Mouse (Mus musculus): ENCODE measurements around the gene Chd2. TPM values are rescaled to one million over a fixed set of nuclear protein-coding genes. Genes with fewer than 3 reads are reported as not detected.

Chd2 gene
- total RNA-seq, 2 experiments from 2014 or later, result 40.7 to 48.4 TPM

- peak; percentile 74 for DNase-seq
- no peak for TF ChIP-seq CTCF (IDR thresholded peaks at IDR 0.05)
- Histone ChIP-seq H3K4me3 (no peak overlapping the region), H3K27ac (peak overlapping the region; percentile 67)
- intact Hi-C loops (cut with DNase I), result loop anchor here (2.0 kb wide), 3 partner anchors 45 to 1021 kb away; no protein-coding TSS in a partner anchor
These were observed 120.2 kb downstream of the Chd2 start for GRCm38 (mm10) chr7:73421278-73422015.

DNA sequence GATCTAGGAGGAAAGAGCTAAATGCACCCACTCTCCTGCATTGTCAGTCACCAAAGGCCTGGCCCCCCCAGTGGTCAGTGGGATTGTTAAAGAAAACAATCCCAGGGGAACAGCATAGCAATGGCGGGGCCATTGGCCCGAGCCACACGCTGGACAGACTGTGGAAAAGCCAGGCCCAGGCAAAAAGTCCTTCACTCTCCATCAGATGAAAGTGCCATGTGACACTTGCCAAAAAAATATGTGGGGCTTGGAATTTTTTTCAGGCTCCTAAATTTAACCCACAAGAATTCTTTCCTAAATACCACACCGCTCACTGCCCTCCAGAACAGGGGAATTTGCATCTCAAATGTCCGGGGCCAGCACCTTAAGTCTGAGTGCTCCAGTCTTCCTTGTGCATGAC lies 120.8 kb downstream of the Chd2 start:
- no peak for DNase-seq
- intact Hi-C loops (cut with DNase I), result no loop called here
- Histone ChIP-seq H3K27ac (peak overlapping the region; percentile 67), H3K4me3 (no peak overlapping the region)
- TF ChIP-seq CTCF (IDR thresholded peaks at IDR 0.05), result no peak

DNA sequence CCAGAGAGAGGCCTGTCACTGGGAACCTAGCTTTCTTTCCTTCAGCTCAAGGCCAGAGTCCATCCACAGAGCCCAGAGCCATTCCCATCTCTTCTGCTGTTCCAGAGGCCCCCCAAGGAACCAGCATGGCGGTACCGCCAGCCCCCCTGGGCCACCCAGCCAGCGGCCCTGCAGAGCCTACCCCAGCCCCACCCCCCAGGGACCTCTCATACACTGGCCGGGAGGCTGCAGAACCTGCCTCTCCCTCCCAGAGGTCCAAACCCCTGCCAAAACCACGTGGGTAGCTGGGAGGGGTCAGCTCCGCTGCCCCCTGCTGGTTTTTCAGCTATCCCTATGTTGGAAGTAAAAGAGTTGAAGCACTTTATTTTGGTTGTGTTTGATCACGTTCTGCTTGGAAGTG lies 122.3 kb downstream of the Chd2 start:
- DNase-seq, result peak; percentile 69
- 0 out of 2 replicates have a peak, but pooled peaks have one; percentile 18 for TF ChIP-seq CTCF (IDR thresholded peaks at IDR 0.05)
- H3K4me3 ChIP-seq, result no peak overlapping the region
- peak overlapping the region; percentile 53 for H3K27ac ChIP-seq
- intact Hi-C loops (cut with DNase I), result loop anchor here (10.0 kb wide), 1 partner anchor 395 kb away; no protein-coding TSS in a partner anchor

DNA sequence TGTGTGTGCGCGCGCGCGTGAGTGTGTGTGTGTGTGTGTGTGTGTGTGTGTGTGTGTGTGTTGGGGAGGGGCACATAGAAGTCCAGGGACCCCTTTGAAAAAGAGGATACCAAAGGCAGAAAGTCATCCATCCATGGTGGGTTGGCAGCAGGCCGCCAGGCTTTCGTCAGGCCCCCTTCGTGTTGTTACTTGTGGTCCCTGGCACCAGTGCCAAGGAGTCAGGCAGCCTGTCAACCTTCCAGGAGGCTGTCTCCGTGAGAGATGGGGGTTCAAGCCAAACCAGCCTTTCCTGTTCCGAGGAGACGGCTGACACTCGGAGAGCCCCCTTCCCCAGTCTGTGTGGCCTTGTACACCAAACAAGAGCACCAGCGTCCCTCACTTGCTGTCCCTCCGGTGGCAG lies 127.4 kb downstream of the Chd2 start:
- no peak for TF ChIP-seq CTCF (IDR thresholded peaks at IDR 0.05)
- intact Hi-C loops (cut with DNase I), result loop anchor here (10.0 kb wide), 1 partner anchor 389 kb away; no protein-coding TSS in a partner anchor
- peak overlapping the region; percentile 59 for H3K27ac ChIP-seq
- DNase-seq, result peak; percentile 35
- no peak overlapping the region for H3K4me3 ChIP-seq

GRCm38 (mm10) chr7:73412419-73412818 lies 129.2 kb downstream of the Chd2 start:
- peak; percentile 71 for DNase-seq
- peak overlapping the region; percentile 27 for H3K4me3 ChIP-seq
- H3K27ac ChIP-seq, result peak overlapping the region; percentile 86
- TF ChIP-seq CTCF (IDR thresholded peaks at IDR 0.05), result no peak
- intact Hi-C loops (cut with DNase I), result loop anchor here (10.0 kb wide), 1 partner anchor 388 kb away; no protein-coding TSS in a partner anchor

- TF ChIP-seq CTCF (IDR thresholded peaks at IDR 0.05), result no peak
- DNase-seq, result peak; percentile 57
- Histone ChIP-seq H3K4me3 (peak overlapping the region; percentile 27), H3K27ac (peak overlapping the region; percentile 86)
- intact Hi-C loops (cut with DNase I), result loop anchor here (10.0 kb wide), 1 partner anchor 387 kb away; no protein-coding TSS in a partner anchor
These were observed 129.6 kb downstream of the Chd2 start for GRCm38 (mm10) chr7:73411986-73412385.

GRCm38 (mm10) chr7:73411523-73411922 lies 130.1 kb downstream of the Chd2 start:
- Histone ChIP-seq H3K27ac (peak overlapping the region; percentile 86), H3K4me3 (peak overlapping the region; percentile 27)
- DNase-seq, result peak; percentile 31
- intact Hi-C loops (cut with DNase I), result loop anchor here (10.0 kb wide), 1 partner anchor 387 kb away; no protein-coding TSS in a partner anchor
- no peak for TF ChIP-seq CTCF (IDR thresholded peaks at IDR 0.05)

GRCm38 (mm10) chr7:73405550-73405949 lies 136.1 kb downstream of the Chd2 start:
- H3K27ac ChIP-seq, result peak overlapping the region; percentile 43; the same call in 1 of the 2 replicates
- no peak for TF ChIP-seq CTCF (IDR thresholded peaks at IDR 0.05)
- DNase-seq, result no peak
- no peak overlapping the region for H3K4me3 ChIP-seq
- intact Hi-C loops (cut with DNase I), result no loop called here

- TF ChIP-seq CTCF (IDR thresholded peaks at IDR 0.05), result no peak
- DNase-seq, result no peak
- intact Hi-C loops (cut with DNase I), result no loop called here
- Histone ChIP-seq H3K27ac (peak overlapping the region; percentile 90), H3K4me3 (peak overlapping the region; percentile 51; the same call in 1 of the 2 replicates)
These were observed 138.1 kb downstream of the Chd2 start for GRCm38 (mm10) chr7:73403538-73403937.

DNA sequence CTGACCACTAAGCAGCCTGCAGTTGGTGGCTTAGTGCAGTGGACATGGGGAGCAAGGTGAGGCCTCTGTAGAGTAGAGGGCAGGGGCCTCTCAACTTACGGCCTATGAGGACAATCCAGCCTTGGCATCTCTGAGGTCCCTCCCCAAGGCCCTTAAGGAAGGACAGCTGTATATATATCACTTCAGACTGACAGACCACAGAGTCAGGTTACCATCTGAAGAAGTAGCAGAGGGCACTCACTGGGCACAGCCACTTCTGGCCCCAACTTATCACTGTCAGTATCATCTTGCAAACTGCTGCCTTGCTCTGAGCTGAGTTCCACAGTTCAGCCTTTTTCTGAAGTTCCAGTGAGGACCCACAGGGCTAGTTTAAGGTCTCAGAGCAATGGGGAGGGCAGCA lies 139.0 kb downstream of the Chd2 start:
- H3K4me3 ChIP-seq, result peak overlapping the region; percentile 51
- TF ChIP-seq CTCF (IDR thresholded peaks at IDR 0.05), result no peak
- intact Hi-C loops (cut with DNase I), result no loop called here
- peak overlapping the region; percentile 90 for H3K27ac ChIP-seq
- peak; percentile 75 for DNase-seq

DNA sequence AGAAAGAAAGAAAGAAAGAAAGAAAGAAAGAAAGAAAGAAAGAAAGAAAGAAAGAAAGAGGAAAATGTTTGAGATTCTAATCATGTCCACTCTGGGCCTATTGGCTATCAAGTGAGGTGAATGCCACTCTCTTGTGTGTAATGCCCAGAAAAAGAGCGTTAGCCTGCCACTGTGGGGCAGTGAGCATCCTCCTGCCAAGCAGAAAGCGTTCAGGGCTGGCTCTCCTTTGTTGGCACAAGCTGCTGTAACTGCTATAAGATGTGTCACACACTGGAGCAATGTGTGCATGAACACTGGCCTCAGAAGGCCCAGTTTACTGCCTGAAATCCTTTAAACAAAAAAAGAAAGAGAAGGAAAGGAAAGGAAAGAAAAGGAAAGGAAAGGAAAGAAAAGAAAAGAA lies 139.5 kb downstream of the Chd2 start:
- DNase-seq, result no peak
- TF ChIP-seq CTCF (IDR thresholded peaks at IDR 0.05), result no peak
- Histone ChIP-seq H3K4me3 (no peak overlapping the region), H3K27ac (peak overlapping the region; percentile 90)
- intact Hi-C loops (cut with DNase I), result no loop called here

- no peak for DNase-seq
- Histone ChIP-seq H3K4me3 (peak overlapping the region; percentile 60), H3K27ac (peak overlapping the region; percentile 98)
- TF ChIP-seq CTCF (IDR thresholded peaks at IDR 0.05), result no peak
- intact Hi-C loops (cut with DNase I), result no loop called here
These were observed 141.3 kb downstream of the Chd2 start for GRCm38 (mm10) chr7:73400051-73400916.

Measured in gastrocnemius, adult 2 months (tissue).